Mouse (Mus musculus): ENCODE measurements at regions not wholly inside any gene's neighbourhood (a gene's known extent, or its start where the extent isn't known, plus 50 kb on each side); places are given as distances from the start of the nearest gene placed in this dataset.

DNA sequence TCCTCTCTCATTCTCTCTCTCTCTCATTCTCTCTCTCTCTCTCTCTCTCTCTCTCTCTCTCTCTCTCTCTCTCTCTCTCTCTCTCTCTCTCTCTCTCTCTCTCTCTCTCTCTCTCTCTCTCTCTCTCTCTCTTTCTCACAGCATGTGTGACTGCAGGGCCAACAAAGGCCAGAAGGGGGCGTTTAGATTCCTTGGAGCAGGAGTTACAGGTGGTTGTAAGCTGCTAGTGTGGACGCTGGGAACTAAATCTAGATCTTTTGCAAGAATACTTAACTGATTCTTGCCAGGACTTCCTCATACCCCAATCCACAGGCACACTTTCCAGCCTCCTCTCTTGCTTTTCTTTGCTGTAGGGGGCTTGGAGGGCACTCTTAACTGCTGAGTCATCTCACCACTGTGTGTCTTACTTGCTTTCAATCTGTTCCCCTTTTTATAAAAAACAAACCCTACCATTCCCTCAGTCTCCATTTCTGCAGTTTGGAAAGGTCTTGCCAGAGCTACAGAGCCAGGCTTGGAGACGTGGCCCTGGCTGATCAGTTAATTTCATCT lies 154.4 kb upstream of the Cxcr4 start:
- TF ChIP-seq CTCF (IDR thresholded peaks at IDR 0.05; ENCODE audit: control insufficient read depth, insufficient read depth, insufficient replicate concordance, low read depth, low read length) (no peak), POLR2A (IDR thresholded peaks at IDR 0.05; ENCODE audit: control insufficient read depth, low read depth, low read length) (no peak)
